Mouse (Mus musculus): ENCODE data around the gene Spc25.

The Spc25 gene

GRCm38 (mm10) chr2:69187990-69188389 is 18.0 kb downstream of the Spc25 start:
- in situ Hi-C loops (cut with MboI, MseI), result no loop called here

DNA sequence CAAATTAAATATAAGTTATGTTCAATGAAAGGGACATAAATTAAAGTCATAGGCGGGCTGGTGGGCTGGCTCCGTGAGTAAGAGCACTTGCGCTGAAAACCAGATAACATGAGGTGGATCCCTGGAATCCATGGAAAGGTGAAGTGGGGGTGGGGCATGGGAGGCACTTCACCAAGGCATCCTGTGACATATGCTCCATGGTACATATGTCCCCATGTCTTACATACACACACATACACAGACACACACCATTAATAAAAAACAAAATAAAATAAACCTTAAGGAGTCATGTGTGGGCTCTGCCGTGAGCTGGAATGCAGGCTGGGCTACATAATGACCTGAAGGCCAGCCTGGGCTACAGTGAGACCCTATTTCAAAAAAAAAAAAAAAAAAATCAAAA is 26.3 kb downstream of the Spc25 start:
- in situ Hi-C loops (cut with MboI, MseI), result no loop called here

- in situ Hi-C loops (cut with MboI, MseI), result no loop called here
These were observed 30.7 kb downstream of the Spc25 start for GRCm38 (mm10) chr2:69175296-69175695.

GRCm38 (mm10) chr2:69170395-69171077 is 35.5 kb downstream of the Spc25 start:
- in situ Hi-C loops (cut with MboI, MseI), result no loop called here

DNA sequence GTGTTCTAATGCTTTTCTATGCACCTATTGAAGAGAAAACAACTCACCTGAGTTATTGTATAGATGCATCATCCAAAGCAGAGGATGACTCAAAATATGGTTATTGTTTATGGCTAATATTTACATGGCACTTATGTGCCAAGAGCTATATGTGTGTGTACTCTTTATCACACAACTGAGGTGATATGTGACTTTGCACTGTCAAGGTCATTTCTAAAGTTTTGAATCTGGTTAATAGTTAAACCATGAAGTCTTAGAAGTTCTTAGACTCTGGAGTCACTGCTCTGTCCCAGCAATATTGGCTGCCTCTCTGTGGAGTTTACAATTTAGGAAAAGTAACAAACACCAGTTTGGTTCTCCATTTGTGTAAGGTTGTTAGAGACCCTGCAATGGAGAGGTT is 47.1 kb downstream of the Spc25 start:
- in situ Hi-C loops (cut with MboI, MseI), result no loop called here

- in situ Hi-C loops (cut with MboI, MseI), result no loop called here
These were observed 49.7 kb downstream of the Spc25 start for GRCm38 (mm10) chr2:69156283-69156682.

DNA sequence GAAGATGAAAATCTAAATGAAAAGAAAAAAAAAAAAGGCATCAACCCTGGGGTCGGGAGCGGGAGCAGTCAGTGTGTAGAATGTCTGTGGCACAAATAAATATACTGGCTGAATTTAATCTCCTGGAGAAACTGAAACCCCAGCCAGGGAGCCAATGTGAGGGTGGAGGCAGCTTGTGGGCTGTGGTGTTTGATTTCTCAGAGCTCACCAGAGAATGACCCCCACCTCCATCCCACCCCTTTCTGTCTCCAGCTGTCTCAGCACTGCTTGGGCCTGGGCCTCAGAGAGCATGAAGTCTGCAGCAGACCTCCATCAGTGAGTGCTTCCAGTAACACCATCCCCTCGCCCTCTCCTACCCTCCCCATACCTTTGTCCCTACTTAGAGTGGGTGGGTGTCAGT is 50.1 kb downstream of the Spc25 start:
- in situ Hi-C loops (cut with MboI, MseI), result no loop called here

DNA sequence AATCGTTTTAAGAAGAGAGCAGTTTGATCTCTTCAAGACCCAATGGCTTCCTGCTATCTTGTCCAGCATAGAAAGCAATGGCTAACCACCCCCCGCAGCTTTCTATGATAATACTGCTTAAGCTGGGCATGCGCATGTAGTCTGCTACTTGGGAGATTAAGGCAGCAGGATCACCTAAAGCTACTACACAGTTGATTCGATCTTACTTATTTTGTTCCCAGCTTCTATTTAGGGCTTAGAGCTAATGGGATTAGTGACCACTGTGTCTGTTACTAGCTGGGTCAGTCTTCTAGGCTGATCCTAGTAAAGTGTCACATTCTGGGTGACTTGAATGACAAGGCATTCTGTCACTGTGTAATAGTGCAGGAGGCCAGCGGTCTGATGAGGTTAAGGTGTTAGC is 55.2 kb downstream of the Spc25 start:
- in situ Hi-C loops (cut with MboI, MseI), result no loop called here

DNA sequence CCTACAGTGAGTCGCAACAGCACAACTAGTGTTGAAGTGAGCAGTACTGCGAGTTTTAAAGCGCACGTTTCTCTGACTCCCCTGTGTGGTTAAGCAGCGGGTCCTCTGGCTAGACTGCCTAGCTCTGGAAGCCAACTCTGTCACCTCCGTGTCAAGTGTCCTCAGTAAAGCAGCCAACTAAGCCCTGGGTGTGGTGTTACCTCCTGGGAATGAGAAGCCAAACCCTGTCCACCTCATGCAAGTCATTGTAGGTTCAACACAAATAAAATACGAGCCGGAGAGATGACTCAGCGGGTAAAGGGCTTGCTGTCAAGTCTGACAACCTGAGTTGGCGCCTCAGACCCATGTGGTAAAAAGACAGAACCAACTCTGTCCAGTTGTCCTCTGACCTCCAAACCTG is 56.8 kb downstream of the Spc25 start:
- in situ Hi-C loops (cut with MboI, MseI), result no loop called here

DNA sequence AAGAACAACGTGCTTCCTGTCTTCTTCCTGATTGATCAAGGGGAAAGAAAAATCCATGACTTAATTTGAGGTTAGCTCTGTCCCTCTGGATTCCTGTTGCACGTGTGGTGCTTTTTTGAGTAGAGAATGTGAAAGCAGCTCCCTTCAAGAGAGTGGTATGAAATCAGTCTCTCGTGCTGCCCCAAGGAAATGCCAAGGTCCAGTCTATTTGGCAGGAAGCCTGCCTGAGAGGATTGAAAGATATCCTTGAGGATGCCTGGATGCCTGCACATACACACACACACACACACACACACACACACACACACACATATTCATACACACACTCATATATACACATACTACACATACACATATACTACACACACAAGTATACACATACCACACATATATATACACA is 57.3 kb downstream of the Spc25 start:
- in situ Hi-C loops (cut with MboI, MseI), result no loop called here
